Mouse (Mus musculus) embryonic facial prominence, embryonic 14.5 days (tissue): ENCODE measurements around the gene Rhbdl3. TPM values are rescaled to one million over a fixed set of nuclear protein-coding genes. Genes with fewer than 3 reads are reported as not detected.
A peak's percentile ranks its signal among the peaks of the same experiment; 100 is the strongest.

Experiments
- ATAC-seq: fragments of 200-750 bp; cut with Nextera tagmentation; 2 replicates; pipeline ENCODE4 v1.8.0; 2017; ENCODE audit warnings: low read depth, moderate number of reproducible peaks, moderate TSS enrichment
- DNase-seq: peaks from one replicate; pipeline ENCODE4 v3.0.0-alpha.2; 2015; ENCODE audit warnings: low spot score
- H3K27ac ChIP-seq: fragments of 300-500 bp; sonication (generic); replicated peaks from 2 replicates; pipeline ENCODE4 v1.5.1; 2014; ENCODE audit warnings: low read depth, mild to moderate bottlenecking, low read length, moderate library complexity
- H3K27me3 ChIP-seq: fragments of 300-500 bp; sonication (generic); replicated peaks from 2 replicates; pipeline ENCODE4 v1.6.1; 2014; ENCODE audit warnings: low read length; ENCODE audit not compliant: control insufficient read depth, insufficient read depth
- H3K36me3 ChIP-seq: fragments of 300-500 bp; sonication (generic); 2 replicates; pipeline ENCODE4 v1.6.1; 2014; ENCODE audit warnings: low read length, mixed read lengths; ENCODE audit not compliant: control insufficient read depth, insufficient read depth
- H3K4me1 ChIP-seq: fragments of 300-500 bp; sonication (generic); 2 replicates; pipeline ENCODE4 v1.6.1; 2014; ENCODE audit warnings: antibody characterized with exemption, low read length; ENCODE audit not compliant: control insufficient read depth, insufficient read depth
- H3K4me2 ChIP-seq: fragments of 300-500 bp; sonication (generic); 2 replicates; pipeline ENCODE4 v1.6.1; 2014; ENCODE audit warnings: low read depth, mild to moderate bottlenecking, low read length, moderate library complexity, mixed read lengths
- H3K4me3 ChIP-seq: fragments of 300-500 bp; sonication (generic); 2 replicates; pipeline ENCODE4 v1.5.1; 2014; ENCODE audit warnings: low read depth, mild to moderate bottlenecking, low read length
- H3K9ac ChIP-seq: fragments of 300-500 bp; sonication (generic); 2 replicates; pipeline ENCODE4 v1.6.1; 2014; ENCODE audit warnings: low read depth, mild to moderate bottlenecking, low read length, moderate library complexity, mixed read lengths
- H3K9me3 ChIP-seq: fragments of 300-500 bp; sonication (generic); 2 replicates; pipeline ENCODE4 v1.6.1; 2016; ENCODE audit warnings: low read length; ENCODE audit not compliant: control insufficient read depth
- WGBS: fragments of 180-500 bp; shearing (Covaris S2); extraction: QIAGEN DNeasy Blood & Tissue Kit; methylation state at CpG from one replicate; pipeline ENCODE4 v1.1.7; 2014; 5-methylcytosine and 5-hydroxymethylcytosine counted together
- polyA plus RNA-seq: library from polyadenylated mRNA; unstranded; fragments of >200 nt; fragmentation: Nextera tagmentation; extraction: Ambion mirVana; gene quantifications from 2 replicates; pipeline ENCODE4 v1.2.1, GENCODE M21; 2014

Gene Rhbdl3
- polyA plus RNA-seq, 1 experiment from 2014 or later = 4.1 TPM

- H3K4me2 ChIP-seq = peak overlapping the region; percentile 96
- H3K9me3 ChIP-seq = no peaks in the 10 kb centered on the region
Observed at GRCm38 (mm10) chr11:80383626-80384046, 82.9 kb downstream of the Rhbdl3 start.

GRCm38 (mm10) chr11:80384461-80384860, 83.7 kb downstream of the Rhbdl3 start:
- ATAC-seq = no peak
- peak overlapping the region; percentile 99 for H3K9ac ChIP-seq
- H3K9me3 ChIP-seq = no peaks in the 10 kb centered on the region
- no peak for DNase-seq
- no peak overlapping the region for H3K27ac ChIP-seq
- H3K27me3 ChIP-seq = no peaks in the 10 kb centered on the region
- peak overlapping the region; percentile 98 for H3K4me3 ChIP-seq
- peaks cover 49% of the 10 kb centered on the region for H3K36me3 ChIP-seq
- H3K4me1 ChIP-seq = peaks cover 26% of the 10 kb centered on the region
- peak overlapping the region; percentile 96 for H3K4me2 ChIP-seq

More at GRCm38 (mm10) chr11:80383626-80384046, 82.9 kb downstream of the Rhbdl3 start:
- peak overlapping the region; percentile 98 for H3K4me3 ChIP-seq
- H3K9ac ChIP-seq = peak overlapping the region; percentile 99
- H3K4me1 ChIP-seq = peaks cover 26% of the 10 kb centered on the region
- H3K27me3 ChIP-seq = no peaks in the 10 kb centered on the region
- H3K36me3 ChIP-seq = peaks cover 42% of the 10 kb centered on the region
- 0% methylated on average over 20 of the region's 20 CpGs for WGBS
- ATAC-seq (peak; percentile 13; the same call in 1 of the 2 replicates), DNase-seq (peak; percentile 30)
- peak overlapping the region; percentile 94 for H3K27ac ChIP-seq

- Histone ChIP-seq H3K4me3 (peak overlapping the region; percentile 98), H3K36me3 (peaks cover 55% of the 10 kb centered on the region), H3K9me3 (no peaks in the 10 kb centered on the region), H3K27ac (no peak overlapping the region), H3K4me2 (peak overlapping the region; percentile 96), H3K4me1 (peaks cover 26% of the 10 kb centered on the region), H3K9ac (peak overlapping the region; percentile 99), H3K27me3 (no peaks in the 10 kb centered on the region)
- ATAC-seq (no peak), DNase-seq (no peak)
- 36% methylated on average over 4 of the region's 4 CpGs for WGBS
Observed at GRCm38 (mm10) chr11:80385055-80385454, 84.3 kb downstream of the Rhbdl3 start.

GRCm38 (mm10) chr11:80386790-80387189, 86.1 kb downstream of the Rhbdl3 start:
- no peak overlapping the region for H3K27ac ChIP-seq
- H3K4me3 ChIP-seq = 0 out of 2 replicates have a peak overlapping the region, but pooled peaks have one; percentile 98
- no peak overlapping the region for H3K9ac ChIP-seq
- no peak for ATAC-seq
- H3K4me1 ChIP-seq = peaks cover 26% of the 10 kb centered on the region
- H3K9me3 ChIP-seq = no peaks in the 10 kb centered on the region
- peak overlapping the region; percentile 96 for H3K4me2 ChIP-seq
- WGBS = 79% methylated on average over 2 of the region's 2 CpGs
- H3K27me3 ChIP-seq = no peaks in the 10 kb centered on the region
- DNase-seq = no peak
- peaks cover 67% of the 10 kb centered on the region for H3K36me3 ChIP-seq

GRCm38 (mm10) chr11:80389885-80390284, 89.2 kb downstream of the Rhbdl3 start:
- Histone ChIP-seq H3K27me3 (no peaks in the 10 kb centered on the region), H3K4me1 (peaks cover 20% of the 10 kb centered on the region), H3K36me3 (peaks cover 83% of the 10 kb centered on the region), H3K4me2 (no peak overlapping the region), H3K27ac (no peak overlapping the region), H3K9ac (no peak overlapping the region), H3K9me3 (no peaks in the 10 kb centered on the region), H3K4me3 (no peak overlapping the region)
- ATAC-seq (no peak), DNase-seq (no peak)
- WGBS = 67% methylated on average over 1 of the region's 1 CpGs

- Histone ChIP-seq H3K9me3 (no peaks in the 10 kb centered on the region), H3K27me3 (no peaks in the 10 kb centered on the region), H3K4me1 (peaks cover 4% of the 10 kb centered on the region; the same call in 1 of the 2 replicates), H3K36me3 (peaks cover 83% of the 10 kb centered on the region), H3K4me3 (no peak overlapping the region), H3K4me2 (no peak overlapping the region), H3K9ac (no peak overlapping the region), H3K27ac (no peak overlapping the region)
- no peak for DNase-seq
- 92% methylated on average over 2 of the region's 2 CpGs for WGBS
- no peak for ATAC-seq
Observed at GRCm38 (mm10) chr11:80391407-80392120, 90.9 kb downstream of the Rhbdl3 start.

- Histone ChIP-seq H3K4me1 (no peaks in the 10 kb centered on the region), H3K4me3 (no peak overlapping the region), H3K27ac (no peak overlapping the region), H3K27me3 (no peaks in the 10 kb centered on the region), H3K9ac (no peak overlapping the region), H3K36me3 (peaks cover 84% of the 10 kb centered on the region), H3K4me2 (no peak overlapping the region), H3K9me3 (no peaks in the 10 kb centered on the region)
- DNase-seq = no peak
- WGBS = 94% methylated on average over 3 of the region's 3 CpGs
- ATAC-seq = no peak
Observed at GRCm38 (mm10) chr11:80395930-80396329, 95.2 kb downstream of the Rhbdl3 start.

GRCm38 (mm10) chr11:80396617-80397016, 95.9 kb downstream of the Rhbdl3 start:
- peaks cover 83% of the 10 kb centered on the region for H3K36me3 ChIP-seq
- H3K4me1 ChIP-seq = no peaks in the 10 kb centered on the region
- no peak overlapping the region for H3K4me3 ChIP-seq
- ATAC-seq (no peak), DNase-seq (no peak)
- no peak overlapping the region for H3K4me2 ChIP-seq
- H3K9ac ChIP-seq = no peak overlapping the region
- 93% methylated on average over 4 of the region's 4 CpGs for WGBS
- H3K27ac ChIP-seq = no peak overlapping the region
- H3K27me3 ChIP-seq = no peaks in the 10 kb centered on the region
- no peaks in the 10 kb centered on the region for H3K9me3 ChIP-seq
